Mouse (Mus musculus) midbrain, postnatal 0 days (tissue): ENCODE data around the gene Stat4. TPM values are rescaled to one million over a fixed set of nuclear protein-coding genes. Genes with fewer than 3 reads are reported as not detected.
A peak's percentile ranks its signal among the peaks of the same experiment; 100 is the strongest.

Source experiments
- ATAC-seq: fragments of 200-750 bp; cut with Nextera tagmentation; 2 replicates; pipeline ENCODE4 v1.8.0; 2017; ENCODE audit warnings: moderate number of reproducible peaks, mild to moderate bottlenecking, moderate TSS enrichment, moderate library complexity; ENCODE audit not compliant: low FRiP score
- DNase-seq: peaks from one replicate; pipeline ENCODE4 v3.0.0-alpha.2; 2015; ENCODE audit warnings: low spot score
- H3K27ac ChIP-seq: fragments of 300-500 bp; sonication (generic); 2 replicates; pipeline ENCODE4 v1.5.1; 2014; ENCODE audit warnings: low read depth, mild to moderate bottlenecking, low read length, mixed read lengths
- H3K27me3 ChIP-seq: fragments of 300-500 bp; sonication (generic); 2 replicates; pipeline ENCODE4 v1.6.1; 2014; ENCODE audit warnings: low read length, control low read depth, mixed read lengths; ENCODE audit not compliant: insufficient read depth
- H3K36me3 ChIP-seq: fragments of 300-500 bp; sonication (generic); 2 replicates; pipeline ENCODE4 v1.6.1; 2014; ENCODE audit warnings: low read length, control low read depth, mixed read lengths; ENCODE audit not compliant: insufficient read depth
- H3K4me1 ChIP-seq: fragments of 300-500 bp; sonication (generic); 2 replicates; pipeline ENCODE4 v1.6.1; 2014; ENCODE audit warnings: mild to moderate bottlenecking, control low read depth, antibody characterized with exemption, low read length, mixed read lengths; ENCODE audit not compliant: insufficient read depth
- H3K4me2 ChIP-seq: fragments of 300-500 bp; sonication (generic); 2 replicates; pipeline ENCODE4 v1.6.1; 2014; ENCODE audit warnings: low read depth, mild to moderate bottlenecking, low read length, mixed read lengths; ENCODE audit not compliant: poor library complexity, severe bottlenecking
- H3K4me3 ChIP-seq: fragments of 300-500 bp; sonication (generic); 2 replicates; pipeline ENCODE4 v1.5.1; 2014; ENCODE audit warnings: low read depth, mild to moderate bottlenecking, low read length, moderate library complexity
- H3K9ac ChIP-seq: fragments of 300-500 bp; sonication (generic); replicated peaks from 2 replicates; pipeline ENCODE4 v1.6.1; 2014; ENCODE audit warnings: mild to moderate bottlenecking, low read length, moderate library complexity, mixed read lengths; ENCODE audit not compliant: poor library complexity, severe bottlenecking
- H3K9me3 ChIP-seq: fragments of 300-500 bp; sonication (generic); 2 replicates; pipeline ENCODE4 v1.6.1; 2016; ENCODE audit warnings: low read length, control low read depth
- CTCF ChIP-seq: IDR thresholded peaks from 2 replicates; pipeline ENCODE4 v1.5.1; 2016; ENCODE audit warnings: antibody characterized with exemption, mild to moderate bottlenecking
- WGBS: fragments of 180-500 bp; shearing (Covaris S2); extraction: QIAGEN DNeasy Blood & Tissue Kit; methylation state at CpG from one replicate; pipeline ENCODE4 v1.1.7; 2014; 5-methylcytosine and 5-hydroxymethylcytosine counted together
- polyA plus RNA-seq: library from polyadenylated mRNA; unstranded; fragments of >200 nt; fragmentation: Nextera tagmentation; extraction: Ambion mirVana; gene quantifications from 2 replicates; pipeline ENCODE4 v1.2.1, GENCODE M21; 2015
- total RNA-seq: library from RNA; depleted of rRNA; stranded (reverse); fragments of >200 nt; gene quantifications from 2 replicates; pipeline ENCODE4 v1.2.3, GENCODE M21; 2014

Gene Stat4
- total and polyA plus RNA-seq, 2 experiments from 2014 or later: 0.60 to 0.74 TPM

DNA sequence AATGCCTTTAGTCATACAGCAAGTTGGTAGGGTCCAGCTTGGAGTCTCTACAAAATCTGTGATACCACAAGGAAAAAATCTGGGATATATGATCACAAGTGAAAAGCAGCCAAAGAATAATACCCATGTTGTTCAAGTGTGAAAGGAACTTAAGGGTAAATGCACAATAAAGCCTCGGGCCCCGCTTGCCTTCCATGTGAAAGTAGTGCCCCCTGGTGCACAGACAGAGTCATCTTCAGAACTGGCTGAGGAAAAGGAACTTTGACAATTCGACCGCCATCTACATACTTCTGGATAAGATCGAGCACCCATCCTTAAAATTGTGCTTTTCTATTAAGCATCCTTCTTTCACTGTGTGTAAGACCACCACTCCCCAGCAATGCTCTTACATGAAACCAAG lies 11.6 kb downstream of the Stat4 start:
- Histone ChIP-seq H3K27ac (no peak overlapping the region), H3K4me2 (no peak overlapping the region), H3K4me3 (no peak overlapping the region), H3K9ac (no peak overlapping the region), H3K4me1 (no peaks in the 10 kb centered on the region), H3K9me3 (no peaks in the 10 kb centered on the region), H3K36me3 (no peaks in the 10 kb centered on the region), H3K27me3 (no peaks in the 10 kb centered on the region)
- DNase-seq: peak; percentile 54
- peak; percentile 66 for TF ChIP-seq CTCF
- ATAC-seq: no peak
- WGBS: 54% methylated on average over 5 of the region's 5 CpGs

DNA sequence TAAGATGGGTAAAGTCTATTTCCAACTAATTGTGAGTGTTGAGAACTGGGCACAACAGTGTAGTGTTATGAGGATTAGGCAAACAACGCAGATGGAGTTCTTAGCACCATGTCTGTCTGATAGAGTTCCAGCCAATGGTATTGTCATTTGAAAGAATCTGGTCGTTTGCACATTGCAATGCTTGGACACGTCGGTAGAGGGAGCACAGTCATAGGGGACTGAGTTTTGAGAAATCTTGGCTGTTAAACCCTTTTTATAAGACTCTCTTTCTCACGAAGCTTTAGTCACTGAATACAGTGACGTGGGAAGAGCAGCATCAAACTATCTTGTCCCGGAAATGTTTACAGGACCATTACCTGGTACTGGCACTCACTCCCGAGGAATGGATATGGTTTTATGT lies 17.1 kb downstream of the Stat4 start:
- no peak for ATAC-seq
- Histone ChIP-seq H3K4me3 (no peak overlapping the region), H3K4me2 (no peak overlapping the region), H3K27ac (no peak overlapping the region), H3K36me3 (no peaks in the 10 kb centered on the region), H3K9me3 (no peaks in the 10 kb centered on the region), H3K27me3 (no peaks in the 10 kb centered on the region), H3K9ac (no peak overlapping the region), H3K4me1 (no peaks in the 10 kb centered on the region)
- TF ChIP-seq CTCF: peak; percentile 85
- DNase-seq: peak; percentile 67
- 24% methylated on average over 8 of the region's 8 CpGs for WGBS

DNA sequence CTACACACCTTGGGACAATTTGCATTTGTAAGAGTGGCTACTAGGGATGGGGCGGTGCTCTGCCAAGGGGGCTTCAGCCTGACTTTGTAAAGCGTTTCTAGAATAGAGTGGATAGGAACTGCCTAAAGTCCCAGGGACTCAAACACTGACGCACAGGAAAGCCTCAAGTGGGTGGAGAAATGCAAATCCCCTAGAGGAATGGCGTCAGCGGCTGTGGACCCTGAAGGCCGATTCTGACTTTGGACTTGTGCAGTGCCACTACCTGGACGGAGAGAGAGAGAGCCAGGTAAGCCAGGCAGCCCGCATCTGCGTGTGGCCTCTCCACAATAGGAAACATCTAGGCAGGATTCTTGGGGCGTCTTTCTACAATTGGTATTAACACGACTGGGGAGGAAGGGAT lies 21.5 kb downstream of the Stat4 start:
- no peak for TF ChIP-seq CTCF
- Histone ChIP-seq H3K4me3 (peak overlapping the region; percentile 23; the same call in 1 of the 2 replicates), H3K36me3 (no peaks in the 10 kb centered on the region), H3K4me1 (no peaks in the 10 kb centered on the region), H3K4me2 (peak overlapping the region; percentile 41), H3K27me3 (no peaks in the 10 kb centered on the region), H3K9ac (no peak overlapping the region), H3K27ac (no peak overlapping the region), H3K9me3 (no peaks in the 10 kb centered on the region)
- no peak for DNase-seq
- no peak for ATAC-seq
- WGBS: 6% methylated on average over 11 of the region's 11 CpGs

DNA sequence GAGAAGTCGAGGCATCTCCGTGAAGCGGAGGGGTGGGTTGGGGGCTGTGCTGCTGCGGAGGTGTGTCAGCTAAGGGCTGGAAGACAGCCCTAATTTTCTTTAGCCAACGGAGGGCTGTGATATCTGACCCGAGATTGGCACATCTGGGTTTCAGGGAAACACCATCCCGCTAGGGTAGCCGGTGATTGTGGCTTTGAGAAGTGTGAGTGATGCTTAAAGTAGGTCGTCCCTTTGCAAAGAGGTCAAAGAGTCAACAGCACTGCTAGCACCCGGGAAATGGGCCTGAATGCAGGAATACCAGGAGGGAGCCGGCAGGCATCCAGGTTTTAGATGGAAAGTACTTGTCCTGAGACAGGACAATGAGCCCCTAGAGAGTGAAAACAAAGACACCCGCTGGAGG lies 22.0 kb downstream of the Stat4 start:
- Histone ChIP-seq H3K36me3 (no peaks in the 10 kb centered on the region), H3K4me1 (no peaks in the 10 kb centered on the region), H3K27ac (no peak overlapping the region), H3K4me2 (peak overlapping the region; percentile 41), H3K27me3 (no peaks in the 10 kb centered on the region), H3K4me3 (peak overlapping the region; percentile 23; the same call in 1 of the 2 replicates), H3K9ac (no peak overlapping the region), H3K9me3 (no peaks in the 10 kb centered on the region)
- ATAC-seq: no peak
- 7% methylated on average over 12 of the region's 12 CpGs for WGBS
- DNase-seq: no peak
- TF ChIP-seq CTCF: no peak

DNA sequence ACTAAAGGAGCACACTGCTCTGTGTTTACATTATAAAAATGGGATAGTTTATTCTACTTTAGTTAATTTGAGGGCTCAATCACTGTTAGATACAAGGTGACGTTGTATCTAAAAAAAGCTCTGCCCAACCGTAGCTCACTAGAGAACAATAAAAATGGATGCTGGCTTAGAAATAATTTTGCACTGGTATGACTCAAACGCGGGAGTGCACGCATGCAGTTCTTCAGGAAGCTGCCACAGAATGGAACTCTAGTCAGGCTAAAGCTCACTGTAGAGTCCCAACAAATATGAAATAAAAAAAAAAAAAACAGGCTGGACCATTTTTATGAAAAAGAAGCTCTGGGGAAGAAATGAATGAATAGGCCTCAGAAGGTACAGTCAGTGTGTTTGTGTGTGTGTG lies 23.8 kb downstream of the Stat4 start:
- no peak for ATAC-seq
- Histone ChIP-seq H3K9me3 (no peaks in the 10 kb centered on the region), H3K36me3 (no peaks in the 10 kb centered on the region), H3K4me1 (no peaks in the 10 kb centered on the region), H3K9ac (no peak overlapping the region), H3K27me3 (no peaks in the 10 kb centered on the region), H3K4me3 (no peak overlapping the region), H3K4me2 (no peak overlapping the region), H3K27ac (no peak overlapping the region)
- DNase-seq: no peak
- TF ChIP-seq CTCF: no peak
- WGBS: 92% methylated on average over 5 of the region's 5 CpGs

DNA sequence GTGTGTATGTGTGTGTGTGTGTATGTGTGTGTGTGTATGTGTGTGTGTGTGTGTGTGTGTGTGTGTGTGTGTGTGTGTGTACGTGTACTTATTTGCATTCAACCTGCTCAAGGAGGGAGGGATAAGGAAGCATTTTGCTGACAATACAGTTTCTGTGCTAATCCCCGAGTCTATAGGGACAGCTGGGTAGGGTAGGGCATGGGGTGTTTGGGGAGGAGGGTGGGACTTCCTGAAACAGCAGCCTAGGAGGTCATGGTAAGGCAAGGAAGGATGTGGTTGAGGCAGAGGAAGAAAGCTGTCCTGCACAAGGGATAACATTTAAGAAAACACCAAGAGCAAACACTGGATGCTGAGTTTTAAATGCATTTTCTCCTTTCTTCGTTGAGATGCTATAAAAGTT lies 24.3 kb downstream of the Stat4 start:
- H3K4me1 ChIP-seq: no peaks in the 10 kb centered on the region
- no peaks in the 10 kb centered on the region for H3K9me3 ChIP-seq
- no peak for ATAC-seq
- H3K27me3 ChIP-seq: no peaks in the 10 kb centered on the region
- no peaks in the 10 kb centered on the region for H3K36me3 ChIP-seq
- no peak overlapping the region for H3K4me3 ChIP-seq
- no peak for TF ChIP-seq CTCF
- H3K9ac ChIP-seq: no peak overlapping the region
- H3K27ac ChIP-seq: no peak overlapping the region
- WGBS: 62% methylated on average over 2 of the region's 3 CpGs
- DNase-seq: no peak
- no peak overlapping the region for H3K4me2 ChIP-seq
